Mouse (Mus musculus) neural tube, embryonic 14.5 days (tissue): ENCODE results near the gene Nbea. TPM values are rescaled to one million over a fixed set of nuclear protein-coding genes. Genes with fewer than 3 reads are reported as not detected.

Experiments
- ATAC-seq: fragments of 200-750 bp; cut with Nextera tagmentation; 2 replicates; pipeline ENCODE4 v1.8.0; 2017; ENCODE audit warnings: low read depth, mild to moderate bottlenecking, moderate TSS enrichment, moderate library complexity
- H3K27ac ChIP-seq: fragments of 300-500 bp; sonication (generic); 2 replicates; pipeline ENCODE4 v1.5.1; 2014; ENCODE audit warnings: low read depth, mild to moderate bottlenecking, control low read depth, low read length, moderate library complexity, mixed read lengths
- H3K27me3 ChIP-seq: fragments of 300-500 bp; sonication (generic); 2 replicates; pipeline ENCODE4 v1.6.1; 2014; ENCODE audit warnings: low read length; ENCODE audit not compliant: control insufficient read depth, insufficient read depth
- H3K36me3 ChIP-seq: fragments of 300-500 bp; sonication (generic); 2 replicates; pipeline ENCODE4 v1.6.1; 2014; ENCODE audit warnings: low read length, mixed read lengths; ENCODE audit not compliant: control insufficient read depth, insufficient read depth
- H3K4me1 ChIP-seq: fragments of 300-500 bp; sonication (generic); 2 replicates; pipeline ENCODE4 v1.6.1; 2014; ENCODE audit warnings: low read length; ENCODE audit not compliant: control insufficient read depth, insufficient read depth
- H3K4me2 ChIP-seq: fragments of 300-500 bp; sonication (generic); 2 replicates; pipeline ENCODE4 v1.6.1; 2014; ENCODE audit warnings: mild to moderate bottlenecking, low read depth, low read length, control low read depth
- H3K4me3 ChIP-seq: fragments of 300-500 bp; sonication (generic); 2 replicates; pipeline ENCODE4 v1.5.1; 2014; ENCODE audit warnings: low read depth, low read length, control low read depth, mixed read lengths
- H3K9ac ChIP-seq: fragments of 300-500 bp; sonication (generic); replicated peaks from 2 replicates; pipeline ENCODE4 v1.6.1; 2014; ENCODE audit warnings: low read depth, mild to moderate bottlenecking, control low read depth, low read length, mixed read lengths
- H3K9me3 ChIP-seq: fragments of 300-500 bp; sonication (generic); 2 replicates; pipeline ENCODE4 v1.6.1; 2016; ENCODE audit warnings: low read length; ENCODE audit not compliant: control insufficient read depth
- WGBS: fragments of 180-500 bp; shearing (Covaris S2); extraction: QIAGEN DNeasy Blood & Tissue Kit; methylation state at CpG from one replicate; pipeline ENCODE4 v1.1.7; 2014; 5-methylcytosine and 5-hydroxymethylcytosine counted together
- polyA plus RNA-seq: library from polyadenylated mRNA; unstranded; fragments of >200 nt; fragmentation: Nextera tagmentation; extraction: Ambion mirVana; gene quantifications from 2 replicates; pipeline ENCODE4 v1.2.1, GENCODE M21; 2014

The Nbea gene
- polyA plus RNA-seq, 1 experiment from 2014 or later = 107 TPM

DNA sequence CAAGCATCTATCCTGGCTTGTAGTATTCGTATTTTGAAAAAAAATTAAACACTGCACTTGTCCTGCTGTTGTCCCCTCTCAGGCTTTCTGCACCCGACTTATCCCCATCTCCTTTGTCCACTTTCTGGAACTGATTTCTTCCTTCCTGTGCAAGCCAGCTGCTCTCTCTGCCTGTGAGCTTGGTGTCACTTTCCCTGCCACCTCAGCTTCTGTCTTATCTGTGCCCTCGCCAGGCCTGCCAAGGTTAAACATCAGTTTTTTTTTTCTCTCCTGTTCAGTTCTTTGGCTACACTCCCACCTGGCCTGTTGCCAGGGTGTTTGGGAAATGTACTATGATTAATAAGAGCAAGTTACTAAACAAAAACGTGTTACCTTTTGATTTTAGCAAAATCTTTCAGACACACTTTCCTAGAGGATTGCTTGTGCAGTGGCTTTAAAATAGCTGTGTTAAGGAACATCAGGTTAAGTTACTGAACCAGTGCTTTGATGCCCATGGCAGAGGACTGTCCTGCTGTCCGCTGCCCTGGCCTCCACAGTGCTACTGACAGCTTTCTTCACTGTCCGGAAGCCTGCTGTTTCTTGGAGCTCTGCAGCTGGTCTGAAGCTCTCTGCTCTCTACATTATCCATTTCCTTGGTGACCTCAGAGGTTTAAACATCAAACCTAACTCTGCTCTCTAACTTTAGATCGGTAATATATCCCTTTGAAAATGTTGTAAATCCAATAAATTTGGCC lies 389.5 kb downstream of the Nbea start:
- H3K27ac ChIP-seq = 0 out of 2 replicates have a peak overlapping the region, but pooled peaks have one; percentile 22
- H3K9me3 ChIP-seq = no peaks in the 10 kb centered on the region
- H3K36me3 ChIP-seq = no peaks in the 10 kb centered on the region
- 64% methylated on average over 7 of the region's 7 CpGs for WGBS
- ATAC-seq = no peak
- H3K4me3 ChIP-seq = no peak overlapping the region
- no peak overlapping the region for H3K9ac ChIP-seq
- H3K4me2 ChIP-seq = no peak overlapping the region
- peaks cover 3% of the 10 kb centered on the region; the same call in 1 of the 2 replicates for H3K4me1 ChIP-seq
- no peaks in the 10 kb centered on the region for H3K27me3 ChIP-seq

DNA sequence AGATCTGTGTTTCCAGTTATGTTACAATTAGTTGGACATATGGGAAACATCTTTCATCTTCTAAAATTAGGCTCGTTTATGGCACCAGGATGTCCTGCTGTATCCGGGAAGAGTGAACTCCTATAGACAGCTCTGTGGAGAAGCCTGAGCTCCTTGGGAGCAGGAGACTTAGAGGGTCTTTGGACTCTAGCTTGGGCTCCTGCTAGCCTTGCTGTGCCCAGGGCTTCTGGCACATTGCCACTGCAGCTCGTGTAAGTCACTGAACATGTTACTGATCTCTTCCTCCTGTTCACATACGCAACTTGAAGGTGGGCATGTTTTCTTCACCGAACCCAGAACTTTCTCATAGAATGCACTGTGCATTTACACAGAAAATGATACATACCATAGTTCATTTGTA lies 391.2 kb downstream of the Nbea start:
- no peak overlapping the region for H3K4me3 ChIP-seq
- H3K9me3 ChIP-seq = no peaks in the 10 kb centered on the region
- no peak for ATAC-seq
- H3K36me3 ChIP-seq = no peaks in the 10 kb centered on the region
- no peak overlapping the region for H3K27ac ChIP-seq
- WGBS = 74% methylated on average over 5 of the region's 5 CpGs
- H3K4me2 ChIP-seq = no peak overlapping the region
- H3K9ac ChIP-seq = no peak overlapping the region
- H3K27me3 ChIP-seq = no peaks in the 10 kb centered on the region
- peaks cover 8% of the 10 kb centered on the region; the same call in 1 of the 2 replicates for H3K4me1 ChIP-seq

DNA sequence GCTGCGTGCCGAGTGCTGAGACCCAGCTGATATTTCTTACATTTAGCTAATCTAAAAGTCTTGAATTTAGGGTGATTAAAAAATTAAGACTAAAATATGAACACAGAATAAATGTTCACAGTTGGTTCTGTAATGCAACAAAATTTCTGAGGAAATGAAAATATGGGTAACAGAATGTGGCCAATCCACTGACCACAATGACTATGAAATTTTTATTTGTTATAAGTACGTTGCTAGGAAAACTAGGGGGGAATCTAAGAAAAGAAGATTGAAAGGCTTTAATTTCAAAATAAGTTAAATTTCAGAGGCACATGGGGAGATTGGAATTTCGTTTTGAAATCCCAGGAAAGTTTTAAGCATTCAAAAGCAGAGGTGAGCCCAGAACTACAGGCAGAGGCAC lies 392.9 kb downstream of the Nbea start:
- Histone ChIP-seq H3K9ac (no peak overlapping the region), H3K4me1 (peaks cover 8% of the 10 kb centered on the region; the same call in 1 of the 2 replicates)
- 81% methylated on average over 4 of the region's 4 CpGs for WGBS

DNA sequence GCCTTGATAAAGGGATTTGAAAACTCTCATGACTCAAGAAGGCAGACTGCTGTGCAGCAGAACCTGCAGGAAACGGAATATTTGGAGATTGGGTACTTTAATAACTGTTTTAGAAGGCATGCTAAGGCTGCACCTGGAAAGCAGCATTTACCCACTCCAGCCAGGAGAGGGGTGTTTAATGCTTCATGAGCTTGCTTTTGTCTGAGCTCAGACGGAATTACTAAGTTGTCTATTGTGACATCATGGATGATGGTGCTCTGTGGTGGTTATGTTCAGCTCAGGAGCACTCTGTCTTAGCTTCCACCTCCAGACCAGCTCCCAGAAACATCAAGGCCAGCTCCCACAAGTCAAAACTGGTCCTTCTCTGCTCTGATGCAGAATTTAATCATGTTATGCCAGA lies 393.6 kb downstream of the Nbea start:
- no peak overlapping the region for H3K4me2 ChIP-seq
- no peaks in the 10 kb centered on the region for H3K36me3 ChIP-seq
- WGBS = 37% methylated on average over 2 of the region's 2 CpGs
- peak; percentile 30; the same call in 1 of the 2 replicates for ATAC-seq
- peaks cover 8% of the 10 kb centered on the region; the same call in 1 of the 2 replicates for H3K4me1 ChIP-seq
- no peaks in the 10 kb centered on the region for H3K27me3 ChIP-seq
- H3K9ac ChIP-seq = no peak overlapping the region
- peak overlapping the region; percentile 55; the same call in 1 of the 2 replicates for H3K27ac ChIP-seq
- no peak overlapping the region for H3K4me3 ChIP-seq
- no peaks in the 10 kb centered on the region for H3K9me3 ChIP-seq

More for the DNA sequence above, 392.9 kb downstream of the Nbea start:
- H3K4me2 ChIP-seq = no peak overlapping the region
- H3K27ac ChIP-seq = no peak overlapping the region
- H3K27me3 ChIP-seq = no peaks in the 10 kb centered on the region
- no peak overlapping the region for H3K4me3 ChIP-seq
- H3K9me3 ChIP-seq = no peaks in the 10 kb centered on the region
- ATAC-seq = no peak
- no peaks in the 10 kb centered on the region for H3K36me3 ChIP-seq

DNA sequence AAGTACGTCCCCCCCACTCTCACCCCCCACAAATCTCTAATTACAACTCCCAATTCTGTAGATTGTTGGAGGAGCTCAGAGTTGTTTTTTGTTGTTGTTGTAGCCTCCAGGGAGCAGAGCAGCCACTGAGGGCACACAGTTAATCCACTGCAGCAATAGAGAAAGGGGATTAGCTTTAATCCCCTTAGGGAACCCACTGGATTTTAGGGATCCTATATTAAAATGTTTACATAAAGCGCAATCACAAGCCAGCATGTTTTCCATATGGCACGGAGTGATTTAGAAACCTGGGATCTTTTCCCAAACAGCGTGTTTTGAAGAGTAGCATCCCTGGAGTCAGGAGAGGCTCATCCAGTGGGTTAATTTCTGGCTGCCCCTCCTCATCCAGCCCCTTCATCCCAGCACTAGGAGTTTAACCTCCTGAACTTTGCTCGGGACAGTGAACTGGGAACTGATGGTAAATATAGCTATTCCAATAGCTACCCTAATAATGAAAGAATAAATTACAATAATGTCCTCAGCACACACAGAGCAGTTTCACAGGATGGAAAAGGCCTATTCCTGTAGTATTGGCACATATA lies 394.8 kb downstream of the Nbea start:
- no peak overlapping the region for H3K4me3 ChIP-seq
- H3K9ac ChIP-seq = no peak overlapping the region
- H3K36me3 ChIP-seq = no peaks in the 10 kb centered on the region
- H3K4me1 ChIP-seq = peaks cover 8% of the 10 kb centered on the region; the same call in 1 of the 2 replicates
- WGBS = 23% methylated on average over 5 of the region's 5 CpGs
- ATAC-seq = no peak
- H3K4me2 ChIP-seq = 0 out of 2 replicates have a peak overlapping the region, but pooled peaks have one; percentile 24
- peak overlapping the region; percentile 55 for H3K27ac ChIP-seq
- no peaks in the 10 kb centered on the region for H3K9me3 ChIP-seq
- H3K27me3 ChIP-seq = no peaks in the 10 kb centered on the region

DNA sequence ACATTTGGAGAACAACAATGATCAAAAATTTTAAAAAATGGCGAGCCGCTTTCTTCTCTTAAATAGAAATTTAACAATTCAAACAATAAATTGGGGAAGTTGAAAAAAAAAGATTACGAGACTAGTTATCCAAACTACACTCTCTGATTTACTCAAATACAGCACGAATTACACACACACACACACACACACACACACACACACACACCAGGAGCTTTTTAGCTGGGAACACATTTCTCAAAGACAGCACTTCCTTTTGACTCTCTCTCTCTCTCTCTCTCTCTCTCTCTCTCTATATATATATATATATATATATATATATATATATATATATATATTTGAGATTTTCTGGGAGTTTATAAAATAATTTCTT lies 395.3 kb downstream of the Nbea start:
- H3K9ac ChIP-seq = peak overlapping the region; percentile 59; the same call in 1 of the 2 replicates
- H3K4me3 ChIP-seq = peak overlapping the region; percentile 34
- H3K9me3 ChIP-seq = no peaks in the 10 kb centered on the region
- H3K27me3 ChIP-seq = no peaks in the 10 kb centered on the region
- ATAC-seq = no peak
- WGBS = 14% methylated on average over 4 of the region's 4 CpGs
- peak overlapping the region; percentile 95 for H3K27ac ChIP-seq
- no peaks in the 10 kb centered on the region for H3K36me3 ChIP-seq
- H3K4me2 ChIP-seq = peak overlapping the region; percentile 59
- H3K4me1 ChIP-seq = peaks cover 8% of the 10 kb centered on the region

DNA sequence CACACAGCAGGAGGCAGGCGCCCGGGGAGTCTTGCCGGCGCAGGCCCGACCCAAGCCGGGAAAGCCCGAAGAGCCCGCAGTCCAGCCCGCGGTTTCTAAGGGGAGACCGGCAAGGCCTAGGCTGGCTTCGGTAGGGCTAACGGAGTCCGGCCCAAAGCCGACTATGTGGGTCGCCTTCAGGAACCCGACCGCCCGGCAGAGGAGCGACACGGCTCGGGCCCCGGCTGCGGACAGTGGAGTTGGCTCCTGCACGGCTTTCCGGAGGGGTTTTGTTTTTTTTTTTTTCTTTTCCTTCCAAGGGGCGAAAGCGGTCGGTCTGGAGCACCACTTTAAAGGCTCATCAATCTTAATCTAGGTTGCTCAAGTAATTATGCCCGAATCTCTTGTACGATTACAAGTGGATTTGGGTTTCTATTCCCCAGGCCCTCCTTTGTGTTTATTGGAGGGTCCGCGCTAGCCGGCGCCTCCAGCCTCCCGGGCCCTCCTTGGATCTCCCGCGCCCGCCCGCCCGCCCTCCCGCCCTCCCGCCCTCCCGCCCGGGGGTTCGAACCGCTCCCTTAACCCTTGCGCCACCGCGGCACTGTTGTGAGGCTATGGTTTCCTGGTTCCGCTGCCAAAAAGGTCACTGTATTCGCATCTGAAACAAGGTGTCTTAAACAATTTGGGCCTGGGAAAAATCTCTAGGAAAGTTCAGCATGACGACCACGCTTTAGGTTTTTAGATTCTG lies 395.9 kb downstream of the Nbea start:
- Histone ChIP-seq H3K4me1 (peaks cover 8% of the 10 kb centered on the region), H3K4me2 (peak overlapping the region; percentile 59), H3K27ac (peak overlapping the region; percentile 95), H3K4me3 (peak overlapping the region; percentile 34), H3K27me3 (no peaks in the 10 kb centered on the region), H3K9ac (peak overlapping the region; percentile 59), H3K36me3 (no peaks in the 10 kb centered on the region), H3K9me3 (no peaks in the 10 kb centered on the region)
- peak; percentile 52; the same call in 1 of the 2 replicates for ATAC-seq
- 1% methylated on average over 51 of the region's 54 CpGs for WGBS

DNA sequence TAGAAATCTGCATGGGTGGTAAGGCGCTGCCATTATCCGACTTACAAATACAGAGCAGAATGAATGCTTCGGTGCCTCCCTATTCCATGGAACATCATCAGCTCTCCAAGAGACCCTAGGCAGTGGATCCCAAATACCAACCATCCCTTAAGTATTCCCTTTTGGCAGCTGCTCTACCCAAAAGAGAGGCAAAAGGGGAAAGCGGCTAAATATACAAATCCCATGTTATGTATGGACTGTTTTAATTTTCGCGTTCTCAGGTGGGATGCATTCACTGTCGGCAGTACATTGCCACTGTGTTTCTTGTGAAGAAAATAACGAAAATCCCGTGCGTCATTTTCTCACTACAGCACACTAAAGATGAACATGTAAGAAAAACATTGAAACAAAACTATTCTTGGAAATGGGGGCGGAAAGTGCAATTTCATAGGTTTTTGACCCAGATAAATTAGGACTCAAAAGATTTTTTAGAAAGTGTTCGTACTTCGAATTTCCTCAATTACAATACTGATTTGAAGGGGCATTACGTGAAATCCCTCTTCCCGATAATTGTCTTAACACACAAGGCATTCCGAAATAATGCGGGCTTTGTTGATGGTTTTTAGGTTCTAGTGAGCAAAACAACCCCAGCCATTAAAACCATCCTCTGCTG lies 396.5 kb downstream of the Nbea start:
- H3K4me2 ChIP-seq = peak overlapping the region; percentile 59
- WGBS = 9% methylated on average over 17 of the region's 17 CpGs
- H3K27me3 ChIP-seq = 0 out of 2 replicates have a peak, but pooled peaks cover 1% of the 10 kb centered on the region
- H3K36me3 ChIP-seq = no peaks in the 10 kb centered on the region
- H3K9ac ChIP-seq = peak overlapping the region; percentile 59
- peak overlapping the region; percentile 95 for H3K27ac ChIP-seq
- peaks cover 11% of the 10 kb centered on the region for H3K4me1 ChIP-seq
- H3K4me3 ChIP-seq = peak overlapping the region; percentile 34
- ATAC-seq = no peak
- no peaks in the 10 kb centered on the region for H3K9me3 ChIP-seq
